Comparison of ENCODE assay signal across 8 mouse cellular contexts in genomic region chr5:97111207-97111910, GRCm38 (mm10). TPM values are rescaled to one million over a fixed set of nuclear protein-coding genes. Genes with fewer than 3 reads are reported as not detected.
A peak's percentile ranks its signal among the peaks of the same experiment; 100 is the strongest.
DNase-seq lines count a peak whose midpoint lies in the region; ATAC-seq lines count a peak whose summit lies in the region.

Paqr3 (minus strand) TSS chr5:97111596.

- H3K36me3 ChIP-seq in hindbrain, embryonic 13.5 days = peaks cover 11% of the 10 kb centered on the region

- under 1% methylated on average over 58 of the region's 62 CpGs for WGBS in hindbrain, embryonic 13.5 days

- peak within 1 kb of the TSS; percentile 74 for H3K4me3 ChIP-seq in hindbrain, embryonic 13.5 days

- H3K4me1 ChIP-seq in hindbrain, embryonic 13.5 days (replicated peaks) = peaks cover 33% of the 10 kb centered on the region

- DNase-seq in NIH3T3 (ENCODE audit: low read depth) = peak; percentile 94
- DNase-seq in cerebellum, postnatal 10 days = peak; percentile 99
- peak; percentile 94 for DNase-seq in frontal cortex, postnatal 14 days (ENCODE audit: low spot score in 2 of 2)
- peak; percentile 96 to 98 for DNase-seq in layer of hippocampus, postnatal 25 days (ENCODE audit: extremely low spot score in 1 of 2, low spot score in 1 of 2)
- peak; percentile 98 for DNase-seq in lung, postnatal 25 days (ENCODE audit: low spot score)
- peak; percentile 95 for DNase-seq in retina, embryonic 14.5 days (ENCODE audit: low spot score)
- DNase-seq in thymus, postnatal 4 days = peak; percentile 96

- H3K27ac ChIP-seq in hindbrain, embryonic 13.5 days = peak within 1 kb of the TSS; percentile 88

- peak within 1 kb of the TSS; percentile 67 for H3K4me2 ChIP-seq in hindbrain, embryonic 13.5 days

- no peaks in the 10 kb centered on the region for H3K27me3 ChIP-seq in hindbrain, embryonic 13.5 days

- peak; percentile 98 for ATAC-seq in hindbrain, embryonic 13.5 days (ENCODE audit: low FRiP score)

- no peaks in the 10 kb centered on the region for H3K9me3 ChIP-seq in hindbrain, embryonic 13.5 days

- peak within 1 kb of the TSS; percentile 89 for H3K9ac ChIP-seq in hindbrain, embryonic 13.5 days

RNA-seq across cellular contexts. Expression of gene Paqr3, which starts in this region (rescaled TPM):
- polyA plus RNA-seq in hindbrain, embryonic 13.5 days (2015; fragmentation: Nextera tagmentation; extraction: Ambion mirVana) = 20.9 and 22.5 TPM in 2 replicates
- total RNA-seq in layer of hippocampus, postnatal 25 days (2021) = 10 to 100 TPM; 29.4 to 33.2 TPM

Comparison
In these comparisons a context has a peak if more than half of its experiments do, and no peak if none do; other contexts are left out.
1. Peak in every context shown above with its lines: DNase-seq, ATAC-seq, H3K4me3 ChIP-seq and H3K27ac ChIP-seq.